Mouse (Mus musculus) testis, adult 2 months (tissue): ENCODE data around the gene Tmem164.

ENCODE experiments used
- CTCF ChIP-seq: fragments of 200-500 bp; IDR thresholded peaks from 2 replicates; pipeline ENCODE4 v1.5.1; 2012; ENCODE audit warnings: low read depth, mild to moderate bottlenecking, inconsistent platforms, low read length, moderate library complexity; ENCODE audit not compliant: control insufficient read depth, insufficient read depth, insufficient replicate concordance
- POLR2A ChIP-seq: fragments of 200-500 bp; IDR thresholded peaks from 2 replicates; pipeline ENCODE4 v1.6.1; 2012; ENCODE audit warnings: low read depth, mild to moderate bottlenecking, inconsistent platforms, low read length, moderate library complexity; ENCODE audit not compliant: control insufficient read depth

- TF ChIP-seq POLR2A (no peak), CTCF (no peak)
These were observed 16.3 kb upstream of the Tmem164 start for GRCm38 (mm10) chrX:142664704-142665422.
